Mouse (Mus musculus): ENCODE measurements at regions not wholly inside any gene's neighbourhood (a gene's known extent, or its start where the extent isn't known, plus 50 kb on each side); places are given as distances from the start of the nearest gene placed in this dataset.

DNA sequence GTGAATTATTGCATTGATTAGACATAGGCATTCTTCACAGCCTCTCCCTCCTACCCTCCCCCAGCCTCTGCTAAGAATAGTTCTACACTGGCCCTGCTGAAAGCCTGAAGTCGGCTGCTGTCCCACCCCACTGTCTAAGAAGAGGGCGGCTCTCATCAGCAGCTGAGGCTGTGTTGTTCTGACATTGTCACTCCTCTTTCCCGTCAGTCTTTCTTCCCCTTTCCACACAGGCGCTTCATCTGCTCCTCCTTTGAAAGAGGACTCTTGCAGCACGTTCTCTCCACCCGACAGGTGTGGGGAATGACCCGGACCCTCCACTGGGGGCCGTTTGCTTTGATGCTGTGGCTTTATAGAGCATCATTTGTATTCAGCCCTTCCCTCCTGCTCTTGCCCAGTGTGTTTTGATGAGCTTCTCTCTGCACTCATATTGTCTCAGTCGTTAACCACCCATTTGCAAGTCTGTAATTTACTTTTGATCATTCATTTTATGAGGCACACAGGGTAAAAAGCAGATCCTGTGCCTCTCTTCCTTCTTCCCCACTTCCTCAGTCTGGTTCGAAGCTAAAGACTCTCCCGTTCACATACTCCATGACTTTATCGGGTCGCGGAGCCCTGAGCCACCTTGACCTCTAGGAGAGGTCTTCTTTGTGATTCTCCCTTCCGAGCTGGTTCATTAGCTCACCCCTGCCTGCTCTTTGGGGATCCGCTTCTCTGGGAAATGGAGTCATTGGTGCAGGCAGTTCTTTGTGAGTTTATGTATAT lies 142.2 kb upstream of the Snx19 start:
- DNase-seq (ENCODE audit: low read depth, low spot score) = peak; percentile 69

DNA sequence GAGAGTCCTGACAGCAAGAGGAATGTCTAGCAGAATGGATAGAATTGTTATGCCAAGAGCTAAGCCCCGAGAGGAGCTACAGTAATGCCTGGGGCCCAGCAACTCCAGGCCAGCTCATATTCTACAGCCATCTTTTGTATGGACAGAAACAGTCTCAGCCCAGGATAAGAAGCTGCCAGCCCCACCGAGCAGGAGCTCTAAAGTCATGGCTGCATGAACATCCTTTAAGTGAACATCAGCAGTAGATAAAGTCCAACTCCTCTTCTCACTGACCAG lies 141.6 kb upstream of the Snx19 start:
- no peak for DNase-seq (ENCODE audit: low read depth, low spot score)

DNA sequence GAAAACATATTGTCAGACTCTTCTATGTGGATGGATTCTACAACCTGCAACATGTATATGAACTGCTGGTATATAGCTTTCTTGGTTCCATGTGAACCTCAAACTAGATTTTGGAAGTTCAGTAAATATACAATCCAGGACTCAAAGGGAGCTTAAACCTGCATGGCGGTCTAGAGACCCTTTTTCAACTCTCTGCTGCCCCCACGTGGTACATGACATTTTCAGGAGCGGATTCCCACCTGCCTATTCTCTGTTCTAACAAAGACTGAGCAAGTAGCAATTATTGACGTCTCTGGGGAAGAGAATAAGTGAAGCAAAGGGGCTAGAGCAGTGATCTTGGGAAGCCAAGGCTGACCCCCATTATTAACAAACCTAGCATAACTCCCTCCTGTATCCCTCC lies 127.1 kb upstream of the Snx19 start:
- DNase-seq (ENCODE audit: low read depth, low spot score) = peak; percentile 65

DNA sequence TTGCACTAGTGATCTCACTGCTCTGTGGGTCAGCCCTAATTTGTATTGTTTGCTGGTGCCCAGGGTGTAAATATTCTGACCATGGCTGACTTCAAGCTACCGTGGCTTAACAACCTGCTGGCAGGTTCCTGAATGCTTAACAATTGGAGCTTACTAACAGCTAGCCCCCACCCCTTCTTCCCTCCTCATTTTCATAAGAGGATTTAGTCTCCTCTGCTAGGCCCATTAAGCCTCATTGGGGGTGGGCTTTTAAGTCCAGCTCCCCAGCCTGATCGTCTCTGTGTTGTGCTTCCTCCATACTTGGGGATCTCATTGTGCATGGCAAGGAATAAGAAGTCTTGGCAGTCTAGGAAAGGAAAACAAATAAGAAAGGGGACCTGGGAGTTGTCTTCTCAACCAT lies 118.6 kb upstream of the Snx19 start:
- DNase-seq (ENCODE audit: low read depth, low spot score) = no peak

DNA sequence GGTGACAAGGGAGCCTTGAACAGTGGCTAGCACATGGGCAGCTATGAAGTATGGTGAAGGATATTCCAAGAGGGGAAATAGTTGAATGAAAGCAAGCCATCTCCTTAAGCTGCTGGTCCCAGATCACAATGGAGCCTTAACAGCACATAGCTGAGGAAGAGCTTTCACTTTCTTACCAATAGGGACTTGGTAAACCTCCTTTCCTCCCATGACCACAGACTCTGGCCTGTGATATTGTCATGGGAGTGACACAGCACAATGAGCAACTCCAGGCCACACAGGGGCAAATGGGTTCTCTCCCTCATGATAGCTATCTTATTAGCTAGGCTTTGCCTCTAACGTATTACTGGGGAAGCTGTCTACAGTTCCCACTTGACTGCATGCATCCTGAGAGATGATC lies 113.5 kb upstream of the Snx19 start:
- DNase-seq (ENCODE audit: low read depth, low spot score) = no peak

DNA sequence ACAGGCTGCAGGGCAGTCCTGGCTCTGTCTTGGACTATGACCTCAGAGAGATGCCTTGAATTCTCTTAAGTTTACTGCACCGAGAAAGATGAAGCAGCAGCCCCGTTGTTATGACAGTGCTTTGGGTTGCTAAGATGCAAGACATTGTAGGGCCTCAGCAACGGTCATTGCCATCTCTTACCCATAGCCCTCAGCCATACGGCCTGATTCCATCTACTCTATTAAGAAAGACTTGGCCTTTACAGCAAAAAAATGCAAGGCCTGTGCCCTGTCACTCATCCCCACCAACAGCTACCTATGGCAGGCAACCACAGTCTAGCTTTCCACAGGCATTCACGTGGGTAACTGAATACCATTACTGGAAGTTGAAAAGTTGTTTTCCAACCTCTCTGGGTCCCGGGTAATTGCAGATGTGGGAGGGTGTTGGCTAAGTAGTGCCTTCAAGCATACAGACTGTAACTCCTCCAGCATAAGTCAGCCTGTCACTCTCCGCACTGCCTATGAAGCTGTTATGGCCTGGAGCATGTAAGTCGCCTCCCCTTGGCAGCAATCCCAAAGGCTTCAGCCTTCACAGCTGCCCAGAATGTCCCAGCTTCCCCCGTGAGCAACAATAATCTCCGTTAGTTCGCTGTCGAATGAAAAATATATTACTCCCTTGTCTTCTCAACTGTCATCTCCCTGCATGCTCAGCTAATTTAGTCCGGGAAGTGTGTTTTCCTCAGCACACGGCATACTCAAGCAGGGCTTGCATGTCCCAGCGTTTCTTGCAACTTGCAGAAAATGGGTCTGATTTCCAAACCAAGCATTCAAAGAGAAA lies 112.3 kb upstream of the Snx19 start:
- DNase-seq (ENCODE audit: low read depth, low spot score) = no peak

DNA sequence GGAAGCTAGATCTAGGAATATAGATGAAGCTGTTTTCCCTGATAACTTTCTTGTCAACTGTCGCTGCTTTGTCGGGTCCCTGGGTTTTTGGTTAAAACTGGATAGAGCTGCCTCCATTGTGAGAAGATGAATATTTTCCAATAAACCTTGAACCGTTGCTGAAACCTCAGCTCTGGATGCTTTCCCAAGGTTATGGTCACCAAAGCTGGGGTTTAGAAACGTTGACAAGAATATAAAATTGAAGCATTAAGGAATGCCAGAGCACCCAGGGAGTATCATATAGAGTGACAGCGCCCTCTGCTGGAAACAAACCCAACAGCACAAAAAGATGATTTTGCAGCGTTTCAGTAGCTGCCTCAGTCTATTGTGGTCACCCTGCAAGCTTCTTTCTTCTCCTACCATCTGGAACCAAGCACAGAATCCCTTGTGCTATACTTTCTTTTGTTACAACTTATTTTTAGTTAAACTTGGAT lies 111.7 kb upstream of the Snx19 start:
- peak; percentile 34 for DNase-seq (ENCODE audit: low read depth, low spot score)

DNA sequence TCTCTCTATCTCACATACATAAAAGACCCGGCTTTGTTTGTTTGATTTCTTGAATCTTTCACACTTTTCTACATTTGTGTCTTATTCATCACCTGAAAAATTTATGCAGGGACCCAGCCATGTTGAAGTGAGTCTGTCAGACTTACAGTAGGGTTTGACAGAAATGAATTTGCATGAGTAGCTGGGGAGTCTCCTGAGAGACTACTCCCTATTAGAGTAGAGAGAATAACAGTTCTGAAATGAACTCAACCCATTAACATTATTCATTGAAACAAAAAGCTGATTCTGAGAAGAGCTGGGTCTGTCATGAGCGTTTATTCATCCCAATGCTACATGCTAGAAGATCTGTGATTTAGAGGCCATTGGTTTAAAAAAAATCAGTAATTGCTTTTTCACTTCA lies 82.0 kb upstream of the Snx19 start:
- DNase-seq (ENCODE audit: low read depth, low spot score) = no peak

DNA sequence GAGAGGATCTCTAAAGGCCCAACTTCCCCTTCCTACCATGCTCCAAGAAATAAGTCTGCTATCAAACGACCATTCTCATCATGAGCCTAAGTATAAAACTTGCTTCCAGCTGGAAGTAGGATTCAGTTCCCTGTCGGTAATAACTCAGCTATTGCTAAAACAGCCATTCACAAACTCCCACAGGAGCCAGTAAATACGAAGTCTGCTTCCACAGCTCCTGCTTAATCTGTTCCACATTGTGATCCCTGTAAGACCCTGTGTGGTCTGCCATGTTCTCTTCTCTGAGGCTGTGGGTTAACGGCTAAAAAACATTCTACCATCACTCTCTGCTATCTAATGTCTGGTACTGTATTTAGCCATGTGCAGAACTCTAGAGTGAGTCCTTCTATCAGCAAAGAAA lies 72.9 kb upstream of the Snx19 start:
- DNase-seq (ENCODE audit: low read depth, low spot score) = no peak

DNA sequence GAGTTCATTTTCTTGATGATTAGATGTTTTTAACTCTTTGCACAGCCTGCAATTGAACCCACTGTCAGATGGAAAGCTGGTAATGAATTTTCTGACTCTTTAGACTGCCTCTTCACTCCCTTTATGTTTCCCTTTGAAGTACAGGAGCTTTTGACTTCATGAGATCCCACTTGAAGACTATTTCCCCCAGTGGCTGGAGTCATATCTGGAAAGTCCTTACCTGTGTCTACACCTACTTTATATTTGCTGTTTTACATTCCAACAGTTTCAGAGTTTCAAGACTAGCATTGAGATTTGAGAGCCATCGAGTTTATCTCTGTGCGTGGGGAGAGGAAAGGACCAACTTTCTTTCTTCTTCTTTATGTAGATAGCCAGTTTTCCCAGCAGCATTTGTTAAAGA lies 71.3 kb upstream of the Snx19 start:
- DNase-seq (ENCODE audit: low read depth, low spot score) = no peak

DNA sequence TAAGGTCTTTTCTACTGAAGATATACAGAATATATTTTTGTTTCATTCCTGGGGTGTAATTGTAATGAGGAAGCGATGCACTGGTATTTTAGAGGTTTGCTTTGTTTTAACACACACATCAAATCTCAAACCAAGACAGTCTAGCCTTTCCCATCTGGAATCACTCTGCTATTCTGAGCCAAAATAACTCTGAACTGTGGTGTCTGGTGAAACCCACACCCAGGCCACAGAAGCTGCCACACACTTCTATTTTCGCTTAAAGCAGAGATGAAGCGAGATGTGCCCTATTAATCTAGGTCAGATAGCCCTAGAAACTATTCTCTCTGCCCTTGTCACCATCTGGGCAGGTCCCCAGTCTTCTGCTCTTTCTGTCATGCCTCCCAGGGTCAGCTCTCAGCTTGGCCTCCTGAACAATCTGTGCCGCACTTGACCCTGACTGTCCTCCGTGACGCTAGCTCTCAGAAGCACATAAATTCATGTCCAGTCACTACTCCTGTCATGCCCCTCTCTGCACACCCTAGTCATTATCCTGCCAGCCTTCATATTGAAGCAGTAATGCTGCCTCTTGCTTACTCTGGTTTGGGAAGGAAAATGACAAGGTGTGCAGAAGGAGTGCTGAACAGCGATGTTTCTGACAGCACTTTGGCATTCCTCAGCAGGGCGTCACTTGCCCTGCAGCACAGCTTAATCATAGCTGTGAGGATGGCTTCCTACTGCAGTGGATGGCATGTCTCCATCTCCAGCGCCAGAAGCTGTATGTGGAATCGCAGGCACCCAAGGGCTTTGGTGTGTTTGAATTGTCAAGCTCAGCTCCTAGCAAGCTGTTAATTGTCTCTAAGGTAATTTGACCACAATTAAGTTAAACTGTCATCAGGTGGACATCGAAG lies 57.1 kb upstream of the Snx19 start:
- no peak for DNase-seq (ENCODE audit: low read depth, low spot score)

DNA sequence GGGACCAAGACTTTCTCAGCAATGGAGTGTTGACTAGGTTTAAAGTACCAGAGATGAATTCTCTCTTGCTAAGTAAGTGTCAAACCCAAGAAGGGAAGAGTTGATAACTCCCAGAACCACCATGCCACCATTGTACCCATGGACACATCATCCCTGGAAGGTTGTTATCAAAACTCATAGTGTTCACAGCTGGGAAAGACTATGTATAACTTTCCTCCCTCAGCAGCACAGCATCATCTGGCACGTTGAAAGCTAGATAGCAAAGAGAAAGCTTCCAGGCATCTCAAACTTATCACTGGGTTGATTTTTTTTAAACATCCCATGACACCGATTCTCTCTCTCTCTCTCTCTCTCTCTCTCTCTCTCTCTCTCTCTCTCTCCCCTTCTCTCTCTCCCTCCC lies 56.1 kb upstream of the Snx19 start:
- no peak for DNase-seq (ENCODE audit: low read depth, low spot score)

DNA sequence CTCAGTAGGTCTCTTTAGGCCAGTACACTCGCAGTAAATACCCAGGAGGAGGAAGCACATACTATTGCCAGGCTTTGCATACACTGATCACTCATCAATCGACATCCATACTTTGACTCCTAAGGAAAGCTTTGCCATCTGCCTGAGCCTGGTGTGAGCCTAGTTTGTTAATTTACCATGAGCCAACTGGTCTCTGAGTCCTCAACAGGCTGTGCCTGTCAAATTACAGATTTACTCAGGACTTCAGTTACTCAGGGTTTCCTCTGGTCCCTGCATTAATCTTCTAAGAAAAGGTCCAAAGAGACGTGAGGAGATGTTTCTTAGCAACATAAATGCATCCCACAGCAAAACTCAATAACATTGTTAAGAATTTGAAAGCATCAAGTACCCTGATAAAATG lies 50.0 kb upstream of the Snx19 start:
- no peak for DNase-seq (ENCODE audit: low read depth, low spot score)
